Mouse (Mus musculus) cerebellum, postnatal 14 days (tissue): ENCODE data around the gene Gkap1.

Experiments
- DNase-seq, 2 experiments: peaks; one replicate each; pipeline ENCODE4 v3.0.0; 2021; ENCODE audit warnings: mixed read lengths in 2 of 2

Gkap1 gene

GRCm38 (mm10) chr13:58263546-58263945, 12.0 kb downstream of the Gkap1 start:
- DNase-seq = no peak

DNA sequence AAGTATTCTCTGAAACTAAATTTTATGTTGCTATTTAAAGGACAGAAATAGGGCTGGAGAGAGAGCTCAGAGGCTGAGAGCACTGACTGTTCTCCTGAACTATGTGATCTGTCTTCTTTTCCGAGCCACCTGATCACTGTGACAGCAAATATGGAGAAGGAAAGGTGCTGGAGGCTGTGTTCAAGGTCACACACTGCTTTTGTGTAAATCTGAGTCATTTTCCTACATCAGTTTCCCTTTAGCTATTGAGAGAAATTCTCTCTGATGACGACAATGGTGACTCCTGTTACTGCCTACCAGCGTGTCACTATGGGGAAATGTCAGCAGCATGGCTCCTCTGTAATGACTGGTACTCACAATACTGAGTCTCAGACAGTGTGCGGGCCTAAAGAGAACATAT, 13.8 kb downstream of the Gkap1 start:
- DNase-seq = no peak

DNA sequence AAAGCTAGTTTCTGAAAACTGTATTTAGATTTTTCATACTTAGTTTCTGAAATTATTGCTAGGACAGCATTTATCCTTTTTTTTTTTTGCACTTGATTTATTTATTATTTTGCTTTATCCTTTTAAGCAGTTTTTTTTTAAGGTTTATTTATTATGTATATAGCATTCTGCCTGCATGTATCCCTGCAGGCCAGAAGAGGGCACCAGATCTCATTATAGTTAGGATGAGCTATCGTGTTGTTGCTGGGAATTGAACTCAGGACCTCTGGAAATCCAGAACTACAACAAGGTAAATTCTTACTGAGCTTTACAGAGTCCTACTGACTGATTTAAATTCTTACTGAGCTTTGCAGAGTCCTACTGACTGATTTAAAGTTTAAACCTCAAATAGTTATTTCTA, 22.2 kb downstream of the Gkap1 start:
- no peak for DNase-seq

- DNase-seq = no peak
These were observed 26.5 kb downstream of the Gkap1 start for GRCm38 (mm10) chr13:58248957-58249356.

DNA sequence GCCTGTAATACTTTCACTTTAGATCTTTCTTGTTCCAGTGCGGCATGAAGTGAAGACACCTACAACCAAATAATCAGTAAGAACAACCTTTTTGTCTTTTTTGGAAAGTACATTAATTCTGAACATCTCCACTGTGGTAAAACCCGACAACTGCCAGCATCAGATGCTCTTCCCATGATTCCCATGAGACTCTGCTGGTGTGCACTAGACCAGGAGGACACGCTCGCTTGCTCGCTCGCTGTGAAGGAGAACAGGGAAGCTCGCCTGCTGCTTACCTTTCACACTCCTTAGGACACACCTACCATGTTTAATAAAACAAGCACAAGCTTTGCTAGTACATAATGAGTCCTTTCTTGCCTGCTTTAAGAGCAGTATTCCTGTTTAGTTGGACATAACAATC, 39.0 kb downstream of the Gkap1 start:
- no peak for DNase-seq

- DNase-seq = peak; percentile 67 to 77
These were observed 42.9 kb downstream of the Gkap1 start for GRCm38 (mm10) chr13:58232611-58233010.

- no peak for DNase-seq
These were observed 43.4 kb downstream of the Gkap1 start for GRCm38 (mm10) chr13:58232070-58232469.

GRCm38 (mm10) chr13:58228624-58229023, 46.9 kb downstream of the Gkap1 start:
- DNase-seq = no peak

DNA sequence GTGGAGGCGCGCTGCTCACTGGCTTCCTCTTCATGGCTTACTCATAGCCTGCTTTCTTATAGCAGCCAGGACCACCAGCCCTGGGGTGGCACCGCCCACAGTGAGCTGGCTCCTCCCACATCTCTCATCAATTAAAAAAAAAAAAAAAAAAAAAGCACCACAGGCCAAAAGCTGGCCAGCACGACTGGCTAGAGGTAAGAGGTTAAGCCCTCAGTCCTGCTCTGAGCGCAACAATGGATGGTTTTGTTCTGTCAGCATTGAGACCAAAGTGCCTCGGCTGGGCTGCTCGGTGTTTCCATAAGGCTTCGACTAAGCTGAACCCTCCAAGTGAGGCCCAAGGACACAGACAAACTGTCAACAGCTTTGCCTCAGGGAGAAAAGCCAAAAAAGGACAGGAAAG, 49.8 kb downstream of the Gkap1 start:
- DNase-seq = no peak

DNA sequence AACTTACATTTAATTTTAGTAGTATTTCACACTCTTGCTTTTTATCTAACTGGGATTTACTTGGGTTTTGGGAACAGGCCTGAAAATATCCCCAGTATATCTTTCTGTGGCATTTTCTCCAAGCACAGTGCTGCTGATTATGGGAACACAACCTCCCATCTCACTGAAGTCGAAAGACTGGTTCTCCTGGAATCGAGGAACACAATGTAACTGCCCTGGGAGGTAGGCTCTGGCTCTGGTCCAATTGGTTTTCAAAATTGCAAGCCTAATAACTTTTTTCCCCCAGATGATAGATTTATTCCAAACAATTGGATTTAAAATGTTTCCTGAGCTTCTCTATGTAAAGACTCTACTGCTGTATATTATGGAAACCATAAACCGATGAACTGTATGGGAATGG, 55.3 kb downstream of the Gkap1 start:
- no peak for DNase-seq

DNA sequence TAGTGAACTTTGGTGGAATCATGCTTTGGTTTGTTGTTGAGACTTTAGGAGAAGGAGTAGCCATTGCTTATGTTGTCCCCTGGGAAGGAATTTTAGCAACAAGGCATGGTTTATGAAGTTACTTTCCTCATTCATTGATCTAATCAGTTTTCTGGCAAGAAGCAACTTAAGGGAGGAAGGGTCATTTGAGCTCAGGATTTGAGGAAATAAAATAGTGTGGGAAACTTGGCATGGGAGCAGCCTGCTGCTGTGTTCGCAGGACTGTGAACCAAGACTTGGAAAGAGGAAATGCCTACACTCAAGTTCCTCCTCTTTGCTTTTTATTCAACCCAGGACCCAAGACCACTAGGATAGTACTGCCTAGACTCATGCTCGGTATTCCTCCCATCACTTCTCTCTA, 58.0 kb downstream of the Gkap1 start:
- no peak for DNase-seq

DNA sequence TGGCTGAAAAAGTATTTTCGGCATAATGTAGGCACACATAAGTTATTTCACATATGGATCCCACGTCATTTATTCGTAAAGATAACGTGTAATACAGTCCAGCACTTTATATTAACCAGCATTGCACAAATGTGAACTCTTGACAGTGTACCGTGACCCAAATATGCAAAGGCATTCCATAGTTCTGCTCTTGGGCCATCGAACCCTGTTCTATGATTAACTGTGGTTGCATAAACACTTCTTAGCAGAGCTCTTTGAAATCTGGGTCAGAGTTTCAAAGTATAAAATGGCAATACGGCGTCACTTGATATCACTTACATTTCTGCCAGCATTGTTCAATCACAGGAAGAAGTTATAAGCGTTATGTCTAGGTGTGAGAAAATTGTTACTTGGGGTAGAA, 59.1 kb downstream of the Gkap1 start:
- no peak for DNase-seq

DNA sequence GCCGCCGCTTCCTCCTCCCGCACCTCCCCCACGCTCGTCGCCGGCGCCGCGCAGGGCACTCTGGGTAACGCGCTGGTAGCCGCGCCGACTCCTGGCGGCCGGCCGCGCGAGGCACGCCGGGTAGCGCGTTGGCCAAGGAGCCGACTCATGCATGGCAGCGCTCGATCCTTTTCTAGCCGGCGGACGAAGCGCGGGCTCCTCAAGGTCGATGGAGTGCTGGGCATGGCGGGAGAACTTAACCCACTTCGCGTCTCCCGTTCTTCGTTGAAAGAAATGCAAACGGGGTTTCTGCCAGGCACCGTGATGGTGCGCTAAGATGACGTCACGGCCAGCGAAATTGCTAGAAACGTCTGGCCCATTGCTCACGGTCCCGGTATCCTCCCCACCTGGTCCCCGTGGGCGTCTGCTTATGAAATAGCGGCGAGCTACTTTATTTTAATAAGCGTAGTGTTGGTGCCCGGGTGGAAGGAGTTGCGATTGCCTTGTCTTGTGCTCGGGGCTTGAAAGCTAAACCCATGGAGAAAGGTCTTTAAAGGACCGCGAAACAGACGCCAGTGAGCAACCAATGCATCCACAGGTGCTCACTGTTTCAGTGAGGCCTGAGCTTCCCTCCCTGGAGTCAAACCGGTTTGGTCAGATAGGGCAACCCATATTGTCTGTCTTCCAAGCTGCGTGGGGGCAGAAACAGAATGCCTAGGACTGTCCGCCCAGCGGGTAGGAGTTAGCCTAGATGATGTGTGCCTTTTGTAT, 59.7 kb downstream of the Gkap1 start, which contains the start of gene Ubqln1:
TSS of gene Ubqln1 (minus strand) at position 62 of the 750 bp plus-strand sequence.
- DNase-seq = peak; percentile 91 to 95

DNA sequence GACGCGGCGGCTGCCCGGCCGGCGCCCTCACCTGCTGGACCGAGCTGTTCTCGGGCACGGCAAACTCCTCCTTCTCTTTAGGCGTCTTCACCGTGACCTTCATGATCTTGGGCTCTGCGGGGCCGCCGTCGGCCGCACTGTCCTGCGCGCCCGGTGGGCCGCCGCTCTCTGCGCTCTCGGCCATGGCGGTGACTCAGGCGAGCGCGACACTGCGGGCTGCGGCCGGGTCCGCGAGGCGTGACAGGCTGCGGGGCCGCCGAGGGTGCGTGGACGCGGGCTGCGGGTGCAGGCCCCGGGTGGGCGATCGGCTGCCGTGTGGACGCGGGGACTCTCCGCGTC, 60.3 kb downstream of the Gkap1 start:
- no peak for DNase-seq

- DNase-seq = peak; percentile 35 to 46
These were observed 60.9 kb downstream of the Gkap1 start for GRCm38 (mm10) chr13:58214346-58215252.

DNA sequence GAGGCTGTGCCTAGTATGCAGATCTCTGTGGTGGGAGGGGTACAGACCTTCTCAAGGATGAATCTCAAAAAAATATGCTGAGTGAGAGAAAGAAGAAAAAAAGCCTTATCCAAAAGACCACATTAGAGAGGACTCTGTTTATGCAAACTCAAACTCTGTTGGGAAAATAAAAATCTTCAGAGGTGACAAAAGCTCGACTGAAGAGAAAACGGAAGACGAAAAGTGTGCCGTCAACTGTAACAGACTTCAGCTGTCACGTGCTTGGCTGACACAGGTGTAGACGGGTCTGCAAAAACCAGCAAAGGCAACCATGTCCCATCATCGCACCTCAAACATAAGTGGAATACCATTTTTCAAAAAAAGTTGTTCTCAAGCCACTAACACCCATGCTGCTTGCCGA, 61.7 kb downstream of the Gkap1 start:
- no peak for DNase-seq

DNA sequence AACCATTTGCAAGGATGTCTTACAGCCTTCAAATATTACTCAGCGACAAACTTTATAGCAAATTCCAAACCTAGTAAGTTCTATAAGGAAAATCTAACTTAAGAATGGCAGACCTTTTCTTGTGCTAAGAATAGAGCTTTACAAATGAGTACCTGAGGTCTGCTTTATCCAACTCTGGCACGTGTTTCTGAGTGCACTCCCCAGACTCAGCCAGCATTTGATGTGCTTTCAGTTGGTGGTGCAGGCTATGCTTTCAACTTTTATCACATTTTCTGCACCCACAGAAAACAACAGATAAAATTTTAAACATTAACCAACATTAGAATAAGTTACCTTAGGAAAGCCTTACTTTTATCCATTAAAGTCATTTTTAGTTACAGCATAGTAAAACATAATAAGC, 63.0 kb downstream of the Gkap1 start:
- no peak for DNase-seq

- DNase-seq = peak; percentile 60 to 72
These were observed 65.1 kb downstream of the Gkap1 start for GRCm38 (mm10) chr13:58210441-58210840.

- DNase-seq = no peak
These were observed 69.4 kb downstream of the Gkap1 start for GRCm38 (mm10) chr13:58206084-58206483.

GRCm38 (mm10) chr13:58204986-58205385, 70.5 kb downstream of the Gkap1 start:
- no peak for DNase-seq

GRCm38 (mm10) chr13:58204202-58204601, 71.3 kb downstream of the Gkap1 start:
- no peak for DNase-seq

GRCm38 (mm10) chr13:58202903-58203302, 72.6 kb downstream of the Gkap1 start:
- DNase-seq = peak; percentile 61 to 71

DNA sequence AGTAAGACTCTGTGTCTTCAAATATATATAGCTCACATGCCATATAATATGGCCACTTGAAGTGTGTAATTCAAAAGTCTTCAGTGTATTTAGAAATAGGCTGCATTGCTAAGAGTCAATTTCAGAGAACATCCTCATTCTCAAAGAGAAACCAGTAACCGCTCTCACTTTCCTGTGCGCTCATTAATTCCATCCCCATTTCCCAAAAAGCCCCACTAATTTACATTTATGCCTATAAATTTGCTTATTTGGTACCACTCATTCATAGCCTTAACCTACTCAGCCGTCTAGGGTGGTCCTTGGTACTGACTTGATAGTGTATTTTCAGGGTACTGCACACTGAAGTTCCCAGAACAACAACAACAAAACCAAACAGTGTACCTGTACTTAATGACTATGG, 73.6 kb downstream of the Gkap1 start:
- no peak for DNase-seq

DNA sequence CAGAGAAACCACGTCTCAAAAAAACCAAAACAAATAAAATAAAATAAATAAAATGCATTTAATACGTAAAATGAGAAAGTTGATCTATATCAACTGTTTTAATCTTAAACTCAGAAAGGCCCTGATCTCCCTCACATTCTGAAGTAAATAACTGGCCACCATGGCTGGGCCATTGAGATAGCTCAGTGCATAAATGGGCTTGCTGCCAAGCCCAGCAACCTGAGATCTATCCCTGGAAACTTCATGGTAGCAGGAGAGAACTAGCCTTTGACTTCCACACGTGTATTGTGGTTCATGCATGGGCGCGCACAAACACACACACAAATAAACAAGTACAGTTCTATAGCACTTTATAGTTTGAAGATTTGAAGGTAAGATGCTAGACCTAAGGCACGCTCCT, 74.2 kb downstream of the Gkap1 start:
- DNase-seq = no peak
